Mouse (Mus musculus): Measurements from ENCODE around the gene Larp4. TPM values are rescaled to one million over a fixed set of nuclear protein-coding genes. Genes with fewer than 3 reads are reported as not detected.

The Larp4 gene
- total RNA-seq (2023), result 10 to 100 TPM; 79.7 to 87.1 TPM

DNA sequence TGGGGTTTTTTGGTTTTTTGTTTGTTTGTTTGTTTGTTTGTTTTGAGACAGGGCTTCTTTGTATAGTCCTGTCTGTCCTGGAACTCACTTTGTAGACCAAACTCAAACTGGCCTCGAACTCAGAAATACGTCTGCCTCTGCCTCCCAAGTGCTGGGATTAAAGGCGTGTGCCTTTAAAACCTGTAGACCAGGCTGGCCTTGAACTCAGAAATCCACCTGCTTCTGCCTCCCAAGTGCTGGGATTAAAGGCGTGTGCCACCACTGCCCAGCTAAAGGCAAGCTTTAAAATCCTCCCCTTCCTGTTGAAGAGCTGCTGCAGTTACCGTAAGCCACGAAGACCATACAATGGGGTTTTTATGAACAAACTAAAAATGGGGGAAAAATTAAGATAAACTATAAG lies at the start of gene Larp4:
Gene Larp4, plus strand, starts transcription at position 301 of the 400 bp plus-strand sequence.

GRCm38 (mm10) chr15:99966961-99967360 lies 2.9 kb upstream of the Larp4 start, which contains the start of gene Fam186a:
TSS of gene Fam186a (minus strand) at chr15:99967061.

GRCm38 (mm10) chr15:100038470-100038971 lies 68.7 kb downstream of the Larp4 start, which contains the start of gene Dip2b:
TSS of gene Dip2b (plus strand) at chr15:100038664.

Other genes starting within 250 kb of the Larp4 start
- gene Cox14, start 244.4 kb upstream of the Larp4 start, total RNA-seq (2023), result 10 to 100 TPM; 47.2 to 48.6 TPM
- gene Cers5, start 197.2 kb upstream of the Larp4 start, total RNA-seq (2023), result 10 to 100 TPM; 56.3 to 59.3 TPM
- under 1 TPM; 0.47 to 0.78 TPM for gene Lima1, start 94.6 kb upstream of the Larp4 start, total RNA-seq (2023)
- not detected for gene Fam186a, start 3.0 kb upstream of the Larp4 start, total RNA-seq (2023)
- 10 to 100 TPM; 89.4 to 94.7 TPM for gene Dip2b, start 68.6 kb downstream of the Larp4 start, total RNA-seq (2023)